Mouse (Mus musculus) kidney, adult 2 months (tissue): ENCODE measurements around the gene Cacna1d.

Experiments used
- CTCF ChIP-seq: fragments of 200-500 bp; conservative IDR thresholded peaks from 2 replicates; pipeline ENCODE4 v1.5.1; 2011; ENCODE audit warnings: low read depth, mild to moderate bottlenecking, control low read depth, low read length, moderate library complexity, mixed read lengths; ENCODE audit not compliant: insufficient read depth, insufficient read length
- POLR2A ChIP-seq: fragments of 200-500 bp; IDR thresholded peaks from one replicate; pipeline ENCODE4 v1.6.1; 2011; ENCODE audit warnings: low read depth, low read length, control low read depth

GRCm38 (mm10) chr14:30519323-30519722 lies 28.1 kb upstream of the Cacna1d start:
- TF ChIP-seq POLR2A (no peak), CTCF (no peak)
